Mouse (Mus musculus) mouse trophoblast stem cell (cell line): Measurements from ENCODE around the gene Tmsb10.

Experiments used
- in situ Hi-C, 2 experiments: fragments of 300-500 bp; cut with MseI, MboI; formaldehyde crosslinking; loops; 2 replicates in 1 of 2; 3 replicates in 1 of 2; pipeline ENCODE4 v1.15.1; 2025

Tmsb10 gene

DNA sequence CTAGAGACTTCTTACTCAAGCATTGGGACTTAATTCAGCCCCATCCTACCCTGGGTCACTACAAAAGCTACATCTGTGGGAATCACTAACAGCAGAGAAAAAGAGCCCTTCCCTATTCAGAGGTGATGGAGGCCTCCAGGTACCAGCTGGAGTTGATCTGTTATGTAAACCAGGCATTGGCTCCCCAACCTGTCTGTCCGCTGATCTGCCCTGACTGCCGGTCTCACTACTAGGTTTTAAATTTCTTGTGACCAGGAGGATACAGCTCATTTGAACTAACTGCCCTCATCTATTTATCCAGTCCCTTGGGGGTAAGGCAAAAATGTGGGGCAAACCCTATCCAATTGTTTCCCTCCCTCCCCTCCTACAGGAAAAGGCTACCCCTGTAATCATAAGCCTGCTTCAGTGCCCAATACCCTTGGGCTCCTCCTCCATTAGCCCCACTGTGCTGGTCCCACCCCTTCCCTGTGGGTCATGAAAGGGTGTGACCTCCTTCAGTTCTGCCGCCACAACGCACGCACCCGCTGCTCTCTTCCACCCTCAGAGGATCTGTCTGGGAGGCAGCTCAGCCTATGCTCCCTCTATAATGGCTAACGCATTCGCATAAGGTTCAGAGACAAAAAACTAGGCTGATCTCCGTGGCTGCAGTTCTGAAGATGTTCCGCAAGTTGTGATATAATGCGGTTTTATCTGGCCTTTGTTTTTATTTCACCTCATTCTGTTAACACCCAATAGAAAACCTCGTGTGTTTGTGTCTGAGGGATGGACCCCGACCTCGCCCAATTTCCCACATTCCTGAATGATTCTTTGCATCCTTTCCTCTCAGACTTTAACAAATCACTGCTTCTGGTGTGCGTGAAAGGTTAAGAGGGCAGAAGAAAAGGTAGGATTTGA, 2.1 kb downstream of the Tmsb10 start:
- in situ Hi-C loops = no loop called here

DNA sequence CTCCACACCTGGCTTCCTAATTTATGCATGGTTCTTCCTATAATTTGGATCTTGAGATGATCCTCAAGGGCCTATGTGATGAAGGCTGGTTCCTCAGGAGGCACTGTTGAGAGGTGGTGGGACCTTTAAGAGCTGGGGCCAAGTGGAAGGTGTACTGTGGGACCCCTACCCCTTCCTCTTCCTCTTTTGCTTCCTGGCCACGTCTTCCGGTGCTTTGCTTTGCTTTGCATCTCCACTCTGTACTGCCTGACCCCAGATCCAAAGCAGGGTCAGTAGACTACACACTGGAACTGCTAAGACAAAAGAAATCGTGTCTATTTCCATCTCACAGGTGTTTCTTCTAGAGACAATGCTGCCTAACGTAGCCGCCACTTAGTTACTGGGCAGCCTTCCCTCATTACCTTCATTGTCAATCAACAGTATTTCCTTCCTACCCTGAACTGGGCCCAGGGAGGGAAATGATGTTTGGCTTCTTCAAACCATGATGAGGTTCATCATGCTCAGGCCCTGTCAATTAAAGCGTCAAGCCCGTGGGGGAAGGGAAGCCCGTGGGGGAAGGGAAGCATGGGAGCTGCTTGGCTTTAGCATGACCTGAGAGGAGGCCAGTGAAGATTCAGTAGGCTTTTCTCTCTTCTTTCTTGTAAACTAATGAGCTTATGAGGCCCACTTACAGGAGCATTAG, 2.9 kb downstream of the Tmsb10 start:
- in situ Hi-C loops = no loop called here

DNA sequence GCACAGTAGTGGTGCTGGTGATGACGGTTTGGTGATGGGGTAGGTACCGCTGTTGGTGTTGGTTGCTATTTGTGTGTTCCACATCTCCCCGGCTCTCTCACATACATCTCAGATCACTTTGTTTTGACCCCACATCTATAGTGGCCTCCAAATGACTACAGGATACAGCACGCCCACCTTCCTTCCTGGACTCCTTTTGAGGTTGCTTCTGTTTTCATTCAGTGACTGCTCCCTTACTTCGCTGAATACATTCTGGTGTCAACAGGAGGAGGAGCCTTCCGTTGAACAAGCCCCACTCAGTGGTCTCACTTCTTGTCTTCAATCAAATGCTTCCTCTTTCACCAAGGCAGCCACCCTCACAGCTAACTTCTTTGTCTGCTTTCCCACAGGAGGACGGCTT, 3.8 kb downstream of the Tmsb10 start:
- in situ Hi-C loops = no loop called here

DNA sequence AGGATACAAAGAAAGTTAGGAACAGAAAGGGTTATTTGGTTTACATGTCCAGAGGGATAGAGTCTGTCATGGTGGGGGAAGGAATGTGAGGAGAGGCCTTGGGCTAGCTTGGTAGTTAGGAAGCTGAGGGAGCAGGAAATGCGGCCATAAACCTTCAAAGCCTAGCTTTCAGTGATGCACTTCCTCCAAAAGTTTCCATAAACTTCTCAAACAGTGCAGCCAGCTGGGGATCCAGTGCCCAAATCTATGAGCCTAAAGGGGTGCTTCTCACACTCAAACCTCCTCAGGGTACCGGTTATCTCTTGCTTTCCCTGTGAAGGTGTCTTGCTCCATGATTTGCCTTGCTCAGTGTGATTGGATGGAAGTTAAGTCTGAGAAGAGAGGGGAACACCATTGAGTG, 5.6 kb downstream of the Tmsb10 start:
- in situ Hi-C loops = no loop called here

DNA sequence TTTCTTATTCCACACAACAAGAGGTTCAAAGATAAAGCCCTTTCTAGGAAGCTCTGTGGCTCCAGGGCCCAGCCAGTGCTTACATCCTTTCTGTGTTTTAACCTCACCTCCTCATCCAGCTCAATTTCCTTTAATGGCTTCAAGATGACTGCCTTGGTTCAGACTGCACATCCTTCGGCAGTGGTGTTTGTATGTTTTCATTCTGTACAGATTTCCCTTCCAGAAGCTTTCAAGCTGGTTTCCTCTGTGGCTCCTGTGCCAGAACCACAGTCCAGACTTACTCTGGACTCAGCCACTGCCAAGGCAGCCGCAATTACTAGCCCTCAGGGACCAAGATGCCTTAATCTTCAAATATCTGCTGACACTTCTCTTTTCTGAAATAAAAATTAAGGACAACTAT, 6.3 kb downstream of the Tmsb10 start:
- in situ Hi-C loops = no loop called here

GRCm38 (mm10) chr6:72949161-72949756, 9.3 kb downstream of the Tmsb10 start:
- in situ Hi-C loops = loop anchor here (5.0 to 10.0 kb wide), 4 partner anchors 68 to 276 kb away; partner anchors contain the start of gene Dnah6 (in 1 of the 2)

DNA sequence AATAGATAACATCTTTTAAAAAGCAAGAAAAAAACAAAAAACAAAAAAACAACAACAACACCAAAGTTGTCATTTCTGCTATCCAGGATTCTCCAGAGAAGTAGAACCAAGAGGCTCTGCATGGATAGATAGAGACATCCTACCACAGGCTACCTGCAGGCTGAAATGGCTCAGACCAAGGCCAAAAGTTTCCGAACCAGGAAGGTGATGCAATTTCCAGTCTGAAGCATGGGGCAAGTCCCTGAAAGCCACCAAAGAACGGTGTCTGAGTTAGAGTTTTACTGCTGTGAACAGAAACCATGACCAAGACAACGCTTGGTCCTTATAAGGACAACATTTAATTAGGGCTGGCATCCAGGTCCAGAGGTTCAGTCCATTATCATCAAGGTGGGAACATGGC, 10.2 kb downstream of the Tmsb10 start:
- in situ Hi-C loops = loop anchor here (5.0 to 10.0 kb wide), 4 partner anchors 69 to 276 kb away; partner anchors contain the start of gene Dnah6 (in 1 of the 2)

DNA sequence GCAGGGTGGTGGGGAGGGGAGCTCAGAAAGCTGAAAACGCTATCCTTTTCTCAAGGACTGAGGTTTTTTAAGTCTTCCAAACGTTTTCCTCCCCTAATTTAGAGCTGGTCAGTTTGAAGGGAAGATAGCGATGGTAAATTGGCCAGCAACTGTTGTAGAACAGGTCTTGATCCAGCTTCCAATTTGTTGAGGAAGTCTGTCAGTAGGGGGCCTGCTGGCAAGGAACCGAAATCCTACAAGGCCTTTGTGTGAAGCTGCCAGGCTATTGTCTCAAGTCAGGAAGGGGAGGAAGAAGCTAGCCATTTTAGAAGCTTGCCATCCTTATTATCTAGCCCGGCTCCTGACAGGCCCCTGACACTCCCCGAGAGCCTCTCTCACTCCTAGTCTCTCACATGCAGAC, 10.6 kb downstream of the Tmsb10 start:
- in situ Hi-C loops = loop anchor here (5.0 to 10.0 kb wide), 4 partner anchors 69 to 277 kb away; partner anchors contain the start of gene Dnah6 (in 1 of the 2)

DNA sequence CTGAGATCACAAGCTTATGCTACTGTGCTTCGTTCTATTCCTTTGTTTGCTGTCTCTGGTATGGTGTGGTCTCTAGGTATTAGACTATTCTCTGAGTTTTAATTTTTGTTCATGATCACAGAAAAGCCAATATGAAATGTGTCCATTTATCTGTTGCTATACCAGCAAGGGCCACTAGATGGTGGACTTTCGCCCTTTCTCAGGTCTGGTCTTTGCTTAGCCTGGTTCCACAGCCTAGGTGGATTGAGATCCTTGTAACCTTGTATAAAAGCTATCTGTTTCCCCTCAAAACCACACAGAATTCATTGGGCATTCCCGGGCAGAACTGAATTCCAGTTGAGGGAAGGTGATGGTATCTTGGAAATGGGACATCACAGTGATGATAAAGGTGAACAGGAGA, 18.1 kb downstream of the Tmsb10 start:
- in situ Hi-C loops = loop anchor here (5.0 to 10.0 kb wide), 4 partner anchors 72 to 284 kb away; partner anchors contain the start of gene Dnah6 (in 1 of the 2)

- in situ Hi-C loops = no loop called here
Observed at GRCm38 (mm10) chr6:72937859-72938258, 20.7 kb downstream of the Tmsb10 start.

DNA sequence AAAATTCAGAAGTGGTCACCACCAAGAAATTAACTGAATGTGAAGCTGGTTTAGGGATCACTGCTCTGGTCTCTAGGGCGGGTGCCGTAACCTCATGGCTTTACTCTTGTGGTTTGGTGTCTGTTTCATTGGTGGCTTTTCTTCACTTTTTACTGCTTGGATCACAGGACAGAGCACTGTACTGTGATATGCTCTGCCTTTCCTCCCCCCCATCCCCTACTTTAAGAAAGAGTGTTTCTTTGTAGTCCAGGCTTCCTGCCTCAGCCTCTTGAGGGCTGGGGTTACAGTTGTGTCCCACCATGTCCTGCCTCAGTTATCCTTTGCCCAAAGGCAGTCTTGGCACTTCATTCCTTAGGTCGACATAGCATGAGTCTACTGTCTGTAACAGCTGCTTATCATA, 21.1 kb downstream of the Tmsb10 start:
- in situ Hi-C loops = no loop called here

DNA sequence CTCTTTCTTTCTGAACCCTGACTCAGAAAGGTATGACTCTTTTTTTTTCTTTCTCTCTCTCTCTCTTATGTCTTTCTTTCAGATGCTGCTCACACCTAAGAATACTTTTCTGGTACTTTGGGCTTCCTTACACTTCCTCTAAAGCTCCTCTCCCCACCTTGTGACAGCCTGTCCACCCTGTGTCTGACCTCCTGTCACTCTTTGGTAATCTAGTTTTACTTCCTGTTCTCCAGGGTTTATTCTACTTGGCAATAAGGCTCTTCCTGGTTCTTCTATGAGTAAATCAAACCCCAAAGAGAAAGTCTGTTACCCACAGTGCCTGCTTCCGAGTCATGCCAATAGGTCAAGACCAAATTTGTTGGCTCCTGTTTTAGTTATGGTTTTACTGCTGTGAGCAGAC, 25.6 kb downstream of the Tmsb10 start:
- in situ Hi-C loops = no loop called here

- in situ Hi-C loops = no loop called here
Observed at GRCm38 (mm10) chr6:72931533-72931932, 27.0 kb downstream of the Tmsb10 start.

DNA sequence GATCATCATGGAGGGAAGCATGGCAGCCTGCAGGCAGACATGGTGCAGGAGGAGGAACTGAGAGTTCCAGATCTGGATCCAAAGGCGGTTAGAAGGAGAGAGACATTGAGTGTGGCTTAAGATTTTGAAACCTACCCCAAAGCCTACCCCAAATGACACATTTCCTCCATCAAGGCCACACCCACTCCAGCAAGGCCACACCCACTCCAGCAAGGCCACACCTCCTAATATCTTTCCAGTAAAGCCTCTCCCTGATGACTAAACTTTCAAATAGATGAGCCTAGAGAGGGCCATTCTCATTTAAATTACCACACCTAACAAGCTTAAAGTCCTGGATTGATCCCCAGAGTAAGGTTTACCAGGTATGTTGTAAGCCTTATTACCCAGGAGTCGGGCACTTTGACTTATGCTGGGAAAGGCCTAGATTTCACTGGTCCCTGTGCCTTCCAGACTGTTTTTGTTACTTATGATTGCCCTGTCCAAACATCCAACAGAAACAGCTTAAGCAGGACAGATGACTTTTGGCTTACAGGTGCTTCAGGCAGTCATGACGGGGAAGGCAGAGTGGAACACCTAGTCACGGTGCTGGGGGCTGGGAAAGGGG, 28.7 kb downstream of the Tmsb10 start:
- in situ Hi-C loops = no loop called here

- in situ Hi-C loops = no loop called here
Observed at GRCm38 (mm10) chr6:72926755-72927482, 31.6 kb downstream of the Tmsb10 start.

DNA sequence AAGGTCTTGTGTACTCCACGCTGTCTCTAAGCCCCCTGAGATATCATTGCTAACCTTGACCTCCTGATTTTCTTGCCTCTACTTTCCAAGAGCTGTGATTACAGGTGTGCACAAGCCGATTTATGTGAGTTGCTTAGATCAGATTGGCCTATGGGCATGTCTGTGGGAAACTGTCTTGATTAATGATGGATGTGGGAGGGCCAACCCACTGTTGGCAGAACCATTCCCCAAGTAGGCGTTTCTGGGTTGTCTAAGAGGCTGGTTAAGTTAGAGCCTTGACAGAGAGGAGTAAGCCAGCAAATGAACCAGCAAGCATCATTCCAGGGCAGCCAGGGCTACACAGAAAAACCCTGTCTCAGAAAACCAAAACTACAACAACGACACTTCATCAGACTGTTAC, 32.5 kb downstream of the Tmsb10 start:
- in situ Hi-C loops = no loop called here

DNA sequence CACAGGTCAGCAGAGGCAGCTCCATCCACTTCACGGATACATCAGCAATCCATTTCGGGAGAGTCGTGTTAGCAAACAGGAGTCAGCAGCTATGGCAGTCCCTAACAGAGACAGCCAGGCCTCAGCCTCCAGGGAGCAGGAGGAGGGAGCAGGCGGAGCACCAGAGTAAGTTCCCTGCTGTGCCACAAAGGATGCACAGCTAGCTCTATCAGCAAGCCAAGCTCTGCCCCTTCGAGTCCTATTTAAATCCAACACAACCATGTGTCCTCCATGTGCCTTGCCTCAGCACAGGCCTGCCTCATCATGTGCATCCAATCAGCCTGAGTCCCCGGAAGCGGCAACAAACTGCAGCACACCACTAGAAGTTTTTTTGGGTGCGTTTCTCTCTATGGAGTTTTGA, 35.2 kb downstream of the Tmsb10 start:
- in situ Hi-C loops = no loop called here

- in situ Hi-C loops = no loop called here
Observed at GRCm38 (mm10) chr6:72921081-72921480, 37.5 kb downstream of the Tmsb10 start.

- in situ Hi-C loops = no loop called here
Observed at GRCm38 (mm10) chr6:72918510-72919033, 40.0 kb downstream of the Tmsb10 start.

- in situ Hi-C loops = no loop called here
Observed at GRCm38 (mm10) chr6:72916330-72916729, 42.2 kb downstream of the Tmsb10 start.
